Mouse (Mus musculus): Measurements from ENCODE around the gene Prrc2b. TPM values are rescaled to one million over a fixed set of nuclear protein-coding genes. Genes with fewer than 3 reads are reported as not detected.

Gene Prrc2b
- polyA plus RNA-seq, 1 experiment from 2014 or later, result 17.7 TPM

DNA sequence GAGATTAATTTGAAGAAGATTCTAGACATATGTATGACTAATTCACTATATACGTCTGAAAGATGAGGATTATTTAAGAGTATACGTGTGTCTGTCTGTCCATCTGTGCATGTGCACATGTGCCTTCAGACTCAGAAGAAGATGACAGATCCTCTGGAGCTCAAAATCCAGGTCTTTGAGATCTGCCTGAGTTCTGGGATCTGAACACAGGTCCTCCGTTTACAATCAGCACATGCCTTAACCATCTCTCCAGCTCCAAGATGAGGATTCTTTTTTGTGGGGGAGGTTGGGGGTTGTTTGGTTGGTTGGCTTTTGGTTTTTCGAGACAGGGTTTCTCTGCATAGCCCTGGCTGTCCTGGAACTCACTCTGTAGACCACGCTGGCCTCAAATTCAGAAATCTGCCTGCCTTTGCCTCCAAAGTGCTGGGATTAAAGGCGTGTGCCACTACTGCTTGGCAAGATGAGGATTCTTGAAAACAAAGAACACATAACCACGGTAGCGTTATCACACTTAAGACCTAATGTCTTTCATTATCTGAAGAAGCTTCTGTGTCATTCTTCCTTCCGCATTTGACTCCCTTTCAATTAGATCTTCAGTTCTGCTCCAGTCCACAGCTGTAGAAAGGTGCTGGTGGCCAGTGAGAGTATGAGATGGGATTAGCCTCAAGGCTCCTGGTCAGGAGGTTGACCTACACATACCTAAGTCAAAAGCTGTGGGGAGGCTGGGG is 88.0 kb downstream of the Prrc2b start:
- whole genome bisulfite sequencing, result 93% methylated on average over 9 of the region's 9 CpGs

DNA sequence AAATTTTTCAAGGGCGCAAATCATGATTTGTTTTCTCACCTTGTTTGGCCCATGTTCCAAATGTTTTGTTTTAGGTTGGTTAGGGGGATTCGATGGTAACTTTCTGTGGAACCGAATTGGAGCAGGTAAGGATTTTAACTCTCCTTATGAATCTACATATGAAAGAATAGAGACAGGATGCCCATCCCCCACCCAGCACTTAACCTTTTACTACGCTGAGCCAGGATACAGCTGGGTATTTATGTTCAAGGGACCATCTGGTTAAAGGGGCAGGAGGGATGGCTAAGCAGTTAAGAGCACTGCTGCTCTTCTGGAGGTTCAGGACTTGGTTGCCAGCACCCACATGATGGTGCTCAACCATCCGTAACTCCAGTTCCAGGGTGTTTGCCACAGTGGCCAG is 89.7 kb downstream of the Prrc2b start:
- 84% methylated on average over 5 of the region's 5 CpGs for WGBS
- H3K27ac ChIP-seq (ENCODE audit: low read depth, low read length), result no peak overlapping the region
- H3K27me3 ChIP-seq (replicated peaks; ENCODE audit: control insufficient read depth, insufficient read depth, low read length), result no peaks in the 10 kb centered on the region
- H3K4me2 ChIP-seq (replicated peaks; ENCODE audit: low read depth), result no peak overlapping the region
- no peak overlapping the region for H3K9ac ChIP-seq (ENCODE audit: low read depth, low read length)
- H3K36me3 ChIP-seq (ENCODE audit: control insufficient read depth, insufficient read depth), result peaks cover 30% of the 10 kb centered on the region
- H3K4me3 ChIP-seq (ENCODE audit: low read depth, low read length), result no peak overlapping the region
- H3K4me1 ChIP-seq (replicated peaks; ENCODE audit: control insufficient read depth, insufficient read depth, low read length), result 0 out of 2 replicates have a peak, but pooled peaks cover 3% of the 10 kb centered on the region
- no peaks in the 10 kb centered on the region for H3K9me3 ChIP-seq (ENCODE audit: control insufficient read depth)
- ATAC-seq, result no peak
- TF ChIP-seq CTCF (IDR thresholded peaks at IDR 0.05; ENCODE audit: low read depth), result no peak

More for the DNA sequence above, 88.0 kb downstream of the Prrc2b start:
- H3K9me3 ChIP-seq (ENCODE audit: control insufficient read depth), result no peaks in the 10 kb centered on the region
- H3K4me1 ChIP-seq (replicated peaks; ENCODE audit: control insufficient read depth, insufficient read depth, low read length), result 0 out of 2 replicates have a peak, but pooled peaks cover 3% of the 10 kb centered on the region
- no peak overlapping the region for H3K27ac ChIP-seq (ENCODE audit: low read depth, low read length)
- no peak for ATAC-seq
- H3K36me3 ChIP-seq (ENCODE audit: control insufficient read depth, insufficient read depth), result peaks cover 15% of the 10 kb centered on the region; the same call in 1 of the 2 replicates
- no peak for TF ChIP-seq CTCF (IDR thresholded peaks at IDR 0.05; ENCODE audit: low read depth)
- no peaks in the 10 kb centered on the region for H3K27me3 ChIP-seq (replicated peaks; ENCODE audit: control insufficient read depth, insufficient read depth, low read length)
- no peak overlapping the region for H3K9ac ChIP-seq (ENCODE audit: low read depth, low read length)
- no peak overlapping the region for H3K4me3 ChIP-seq (ENCODE audit: low read depth, low read length)
- H3K4me2 ChIP-seq (replicated peaks; ENCODE audit: low read depth), result no peak overlapping the region

DNA sequence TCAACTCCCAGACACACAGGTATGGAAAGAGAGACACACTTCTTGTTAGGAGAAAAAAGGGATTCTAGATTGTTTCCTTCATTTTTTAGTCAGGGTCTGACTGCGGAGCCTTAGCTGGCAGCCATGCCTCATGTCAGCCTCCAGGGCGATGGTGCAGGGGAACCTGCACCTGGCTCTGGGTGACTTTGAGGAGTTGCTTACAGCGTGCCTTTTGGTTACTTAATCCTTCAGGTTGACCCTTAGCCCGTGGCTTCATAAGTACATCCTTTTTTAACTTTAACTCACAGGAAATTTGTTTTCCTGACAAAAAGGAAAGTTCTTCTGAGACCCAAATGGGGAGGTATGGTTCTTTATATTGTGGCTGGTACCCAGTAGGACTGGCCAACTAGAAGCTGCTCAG is 92.1 kb downstream of the Prrc2b start:
- Histone ChIP-seq H3K36me3 (ENCODE audit: control insufficient read depth, insufficient read depth) (peaks cover 54% of the 10 kb centered on the region), H3K4me2 (replicated peaks; ENCODE audit: low read depth) (no peak overlapping the region), H3K27me3 (replicated peaks; ENCODE audit: control insufficient read depth, insufficient read depth, low read length) (no peaks in the 10 kb centered on the region), H3K4me1 (replicated peaks; ENCODE audit: control insufficient read depth, insufficient read depth, low read length) (no peaks in the 10 kb centered on the region), H3K27ac (ENCODE audit: low read depth, low read length) (no peak overlapping the region), H3K9ac (ENCODE audit: low read depth, low read length) (no peak overlapping the region), H3K4me3 (ENCODE audit: low read depth, low read length) (no peak overlapping the region), H3K9me3 (ENCODE audit: control insufficient read depth) (no peaks in the 10 kb centered on the region)
- ATAC-seq, result no peak
- WGBS, result 91% methylated on average over 4 of the region's 4 CpGs
- no peak for TF ChIP-seq CTCF (IDR thresholded peaks at IDR 0.05; ENCODE audit: low read depth)

DNA sequence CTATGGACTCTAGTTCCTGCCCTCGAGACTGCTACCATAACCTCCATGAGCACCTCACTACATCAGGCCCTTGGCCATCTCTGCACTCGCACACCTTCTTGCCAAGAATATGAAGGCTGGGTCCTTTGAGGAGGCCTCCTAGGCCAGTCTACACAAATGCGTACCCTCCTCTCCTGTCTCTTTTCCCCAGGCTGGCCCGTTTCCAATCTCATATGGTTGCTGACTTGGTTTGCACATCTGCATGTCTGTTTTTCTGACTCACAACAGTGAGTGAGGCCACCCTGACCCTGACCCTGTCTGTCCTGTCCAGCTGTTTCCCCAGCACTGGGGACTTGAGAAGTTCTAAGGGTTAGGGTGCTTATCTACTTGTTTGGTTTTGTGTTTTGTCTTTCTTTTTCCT is 95.9 kb downstream of the Prrc2b start:
- H3K9me3 ChIP-seq (ENCODE audit: control insufficient read depth), result no peaks in the 10 kb centered on the region
- WGBS, result 82% methylated on average over 4 of the region's 4 CpGs

DNA sequence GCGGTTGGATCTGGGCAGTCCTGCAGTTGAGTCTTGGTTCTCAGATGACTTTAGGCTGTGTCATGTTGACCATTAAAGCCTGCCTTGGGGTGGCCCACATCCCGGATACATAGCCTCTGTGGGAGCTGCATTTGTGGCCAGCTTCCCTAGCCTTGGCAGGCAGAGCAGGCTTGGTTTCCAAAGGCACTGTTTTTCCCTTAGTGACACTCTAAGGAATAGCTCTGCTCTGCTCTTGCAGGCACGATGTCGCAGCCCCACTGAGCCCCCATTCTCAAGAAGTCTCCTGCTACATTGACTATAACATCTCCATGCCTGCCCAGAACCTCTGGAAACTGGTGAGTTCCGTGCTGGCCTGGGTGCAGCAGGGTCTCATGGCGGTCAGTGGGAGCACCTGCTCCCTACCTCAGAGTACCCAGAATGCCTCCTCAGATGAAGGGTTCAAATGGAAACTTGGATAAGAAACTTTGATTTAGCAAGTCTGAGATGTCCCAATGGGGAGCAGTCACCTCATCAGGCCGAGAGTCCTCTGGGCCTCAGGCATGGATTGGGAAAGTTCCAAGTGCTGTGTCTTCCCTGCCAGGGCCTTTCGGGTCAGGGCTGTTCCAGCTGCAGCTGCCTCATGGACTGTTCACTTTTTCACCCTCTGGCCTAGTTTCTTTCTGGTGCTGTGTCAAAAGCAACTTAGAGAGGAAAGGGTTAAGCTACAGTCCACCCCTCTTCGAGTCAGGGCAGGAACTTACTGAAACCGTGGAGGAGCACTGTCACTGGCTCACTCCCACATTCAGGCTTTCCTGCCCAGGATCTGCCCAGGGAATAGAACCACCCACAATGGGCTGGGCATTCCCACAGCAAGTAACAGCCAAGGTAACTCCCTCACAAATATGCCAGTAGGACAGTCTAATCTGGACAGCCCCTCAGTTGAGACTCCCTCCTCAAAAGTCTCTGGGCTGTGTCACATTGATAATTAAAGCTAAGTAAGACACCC is 97.8 kb downstream of the Prrc2b start:
- Histone ChIP-seq H3K36me3 (ENCODE audit: control insufficient read depth, insufficient read depth) (peaks cover 94% of the 10 kb centered on the region), H3K4me1 (replicated peaks; ENCODE audit: control insufficient read depth, insufficient read depth, low read length) (no peaks in the 10 kb centered on the region), H3K4me2 (replicated peaks; ENCODE audit: low read depth) (no peak overlapping the region), H3K9ac (ENCODE audit: low read depth, low read length) (no peak overlapping the region), H3K9me3 (ENCODE audit: control insufficient read depth) (no peaks in the 10 kb centered on the region), H3K4me3 (ENCODE audit: low read depth, low read length) (no peak overlapping the region), H3K27me3 (replicated peaks; ENCODE audit: control insufficient read depth, insufficient read depth, low read length) (no peaks in the 10 kb centered on the region), H3K27ac (ENCODE audit: low read depth, low read length) (no peak overlapping the region)
- WGBS, result 79% methylated on average over 10 of the region's 10 CpGs
- ATAC-seq, result no peak
- no peak for TF ChIP-seq CTCF (IDR thresholded peaks at IDR 0.05; ENCODE audit: low read depth)

More for the DNA sequence above, 95.9 kb downstream of the Prrc2b start:
- H3K4me3 ChIP-seq (ENCODE audit: low read depth, low read length), result no peak overlapping the region
- no peak for ATAC-seq
- no peak overlapping the region for H3K27ac ChIP-seq (ENCODE audit: low read depth, low read length)
- no peak overlapping the region for H3K4me2 ChIP-seq (replicated peaks; ENCODE audit: low read depth)
- H3K4me1 ChIP-seq (replicated peaks; ENCODE audit: control insufficient read depth, insufficient read depth, low read length), result no peaks in the 10 kb centered on the region
- no peak for TF ChIP-seq CTCF (IDR thresholded peaks at IDR 0.05; ENCODE audit: low read depth)
- no peaks in the 10 kb centered on the region for H3K27me3 ChIP-seq (replicated peaks; ENCODE audit: control insufficient read depth, insufficient read depth, low read length)
- no peak overlapping the region for H3K9ac ChIP-seq (ENCODE audit: low read depth, low read length)
- peaks cover 78% of the 10 kb centered on the region for H3K36me3 ChIP-seq (ENCODE audit: control insufficient read depth, insufficient read depth)

All from intestine, postnatal 0 days (tissue).